Mouse (Mus musculus) E14TG2a.4 (cell line): ENCODE results near the gene Espn.
A peak's percentile ranks its signal among the peaks of the same experiment; 100 is the strongest.

Source experiments
- H3K27me3 ChIP-seq: 2 replicates; pipeline ENCODE4 v1.6.1; 2014; ENCODE audit warnings: low read length, control low read depth; ENCODE audit not compliant: insufficient read depth
- H3K36me3 ChIP-seq: 2 replicates; pipeline ENCODE4 v1.6.1; 2014; ENCODE audit warnings: low read length, control low read depth; ENCODE audit not compliant: insufficient read depth
- H3K4me1 ChIP-seq: replicated peaks from 2 replicates; pipeline ENCODE4 v1.6.1; 2014; ENCODE audit warnings: low read depth, low read length, control low read depth
- H3K4me3 ChIP-seq: replicated peaks from 2 replicates; pipeline ENCODE4 v1.5.1; 2014; ENCODE audit warnings: mild to moderate bottlenecking, low read length
- H3K9me3 ChIP-seq: 2 replicates; pipeline ENCODE4 v1.6.1; 2014; ENCODE audit warnings: low read length, control low read depth
- CTCF ChIP-seq: conservative IDR thresholded peaks from 2 replicates; pipeline ENCODE4 v1.5.1; 2014; ENCODE audit warnings: low read length
- NANOG ChIP-seq: IDR thresholded peaks from 2 replicates; pipeline ENCODE4 v1.6.1; 2014; ENCODE audit warnings: borderline replicate concordance, low read length, mixed read lengths
- POU5F1 ChIP-seq: IDR thresholded peaks from 2 replicates; pipeline ENCODE4 v1.6.1; 2014; ENCODE audit warnings: low read length, borderline replicate concordance

The Espn gene

DNA sequence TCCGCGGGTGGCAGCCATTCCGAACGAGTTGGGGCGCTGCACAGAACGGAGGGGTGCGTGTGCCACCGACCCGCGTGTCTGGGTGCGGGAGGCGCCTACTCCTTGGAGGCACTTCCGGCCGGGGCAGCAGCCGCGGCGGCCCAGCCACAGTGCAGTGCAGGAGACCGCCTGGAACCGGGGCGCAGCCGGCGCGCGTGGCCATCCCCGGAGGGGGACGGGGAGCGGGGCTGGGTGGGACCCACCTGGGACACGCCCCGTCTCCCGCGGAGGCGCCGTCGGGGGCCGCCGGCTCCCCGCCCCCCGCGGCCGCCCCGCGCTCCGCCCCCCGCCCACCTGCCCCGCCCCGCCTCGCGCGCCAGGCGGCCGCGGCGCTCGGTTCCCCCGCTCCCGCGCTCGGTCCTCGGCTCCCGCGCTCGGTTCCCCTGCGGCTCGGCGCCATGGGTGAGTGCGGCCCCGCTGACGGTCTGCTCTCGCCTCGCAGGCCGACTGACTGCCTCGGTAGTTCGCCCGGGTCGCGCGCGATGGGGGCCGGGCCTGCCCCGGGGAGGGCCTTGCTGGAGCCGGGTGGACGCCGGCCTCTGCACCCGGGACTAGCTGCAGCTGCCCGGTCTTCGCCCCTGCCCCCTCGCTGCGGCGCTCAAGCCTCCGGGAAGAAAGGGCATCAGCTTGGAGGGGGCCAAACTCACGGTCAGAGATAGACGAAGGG, 65.5 kb downstream of the Espn start:
- peaks cover 89% of the 10 kb centered on the region for H3K4me1 ChIP-seq
- peaks cover 17% of the 10 kb centered on the region for H3K36me3 ChIP-seq
- TF ChIP-seq CTCF (no peak), NANOG (no peak), POU5F1 (no peak)
- peak overlapping the region; percentile 88 for H3K4me3 ChIP-seq
- no peaks in the 10 kb centered on the region for H3K9me3 ChIP-seq
- H3K27me3 ChIP-seq: peaks cover 34% of the 10 kb centered on the region

GRCm38 (mm10) chr4:152084616-152085015, 67.6 kb downstream of the Espn start:
- peaks cover 77% of the 10 kb centered on the region for H3K4me1 ChIP-seq
- H3K36me3 ChIP-seq: peaks cover 10% of the 10 kb centered on the region
- peaks cover 34% of the 10 kb centered on the region for H3K27me3 ChIP-seq
- no peaks in the 10 kb centered on the region for H3K9me3 ChIP-seq
- no peak for TF ChIP-seq CTCF
- no peak for TF ChIP-seq NANOG
- no peak overlapping the region for H3K4me3 ChIP-seq

- H3K27me3 ChIP-seq: peaks cover 34% of the 10 kb centered on the region
- H3K4me3 ChIP-seq: no peak overlapping the region
- H3K36me3 ChIP-seq: 0 out of 2 replicates have a peak, but pooled peaks cover under 1% of the 10 kb centered on the region
- no peaks in the 10 kb centered on the region for H3K9me3 ChIP-seq
- TF ChIP-seq NANOG (no peak), CTCF (no peak), POU5F1 (no peak)
- H3K4me1 ChIP-seq: peaks cover 70% of the 10 kb centered on the region
Measured at GRCm38 (mm10) chr4:152083611-152084220, 68.5 kb downstream of the Espn start.

GRCm38 (mm10) chr4:152079931-152080330, 72.2 kb downstream of the Espn start:
- no peak overlapping the region for H3K4me3 ChIP-seq
- H3K36me3 ChIP-seq: no peaks in the 10 kb centered on the region
- no peaks in the 10 kb centered on the region for H3K9me3 ChIP-seq
- peaks cover 44% of the 10 kb centered on the region for H3K4me1 ChIP-seq
- H3K27me3 ChIP-seq: peaks cover 28% of the 10 kb centered on the region
- TF ChIP-seq NANOG: no peak
- TF ChIP-seq CTCF: no peak
- TF ChIP-seq POU5F1: no peak

GRCm38 (mm10) chr4:152079261-152079660, 72.9 kb downstream of the Espn start:
- no peaks in the 10 kb centered on the region for H3K9me3 ChIP-seq
- H3K27me3 ChIP-seq: peaks cover 25% of the 10 kb centered on the region
- TF ChIP-seq NANOG (no peak), CTCF (0 out of 2 replicates have a peak, but pooled peaks have one; percentile 19)
- no peaks in the 10 kb centered on the region for H3K36me3 ChIP-seq
- peaks cover 38% of the 10 kb centered on the region for H3K4me1 ChIP-seq
- H3K4me3 ChIP-seq: no peak overlapping the region

GRCm38 (mm10) chr4:152078105-152078530, 74.1 kb downstream of the Espn start:
- H3K27me3 ChIP-seq: peaks cover 22% of the 10 kb centered on the region
- H3K4me1 ChIP-seq: peaks cover 38% of the 10 kb centered on the region
- H3K4me3 ChIP-seq: no peak overlapping the region
- H3K9me3 ChIP-seq: no peaks in the 10 kb centered on the region
- no peaks in the 10 kb centered on the region for H3K36me3 ChIP-seq
- no peak for TF ChIP-seq POU5F1
- no peak for TF ChIP-seq NANOG
- no peak for TF ChIP-seq CTCF

DNA sequence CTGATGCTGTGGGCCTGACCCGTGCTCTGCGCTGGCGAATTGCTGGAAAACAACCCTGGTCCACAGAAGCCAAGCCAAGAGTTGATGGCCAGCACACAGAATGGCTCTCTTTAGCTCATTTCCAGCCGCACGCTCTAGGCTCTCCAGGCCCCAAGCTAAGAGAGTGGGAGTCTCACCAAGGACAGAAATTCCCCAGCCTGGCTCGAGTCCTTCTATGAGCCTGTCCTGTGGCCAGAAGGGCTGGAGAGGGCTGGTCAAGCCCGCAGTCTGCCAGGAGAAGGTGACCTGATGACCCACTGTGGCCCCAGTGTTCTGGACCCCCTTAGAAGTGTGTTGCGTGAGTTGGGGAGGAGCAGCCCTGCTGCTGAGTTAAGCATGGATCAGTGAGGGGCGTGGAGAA, 75.0 kb downstream of the Espn start:
- Histone ChIP-seq H3K27me3 (peaks cover 20% of the 10 kb centered on the region), H3K4me3 (no peak overlapping the region), H3K4me1 (peaks cover 36% of the 10 kb centered on the region), H3K9me3 (no peaks in the 10 kb centered on the region), H3K36me3 (no peaks in the 10 kb centered on the region)
- TF ChIP-seq POU5F1 (no peak), NANOG (no peak), CTCF (no peak)

GRCm38 (mm10) chr4:152074548-152074947, 77.6 kb downstream of the Espn start:
- H3K4me1 ChIP-seq: peaks cover 41% of the 10 kb centered on the region
- no peak overlapping the region for H3K4me3 ChIP-seq
- TF ChIP-seq CTCF (peak; percentile 28), NANOG (no peak)
- no peaks in the 10 kb centered on the region for H3K36me3 ChIP-seq
- H3K27me3 ChIP-seq: peaks cover 20% of the 10 kb centered on the region
- no peaks in the 10 kb centered on the region for H3K9me3 ChIP-seq

DNA sequence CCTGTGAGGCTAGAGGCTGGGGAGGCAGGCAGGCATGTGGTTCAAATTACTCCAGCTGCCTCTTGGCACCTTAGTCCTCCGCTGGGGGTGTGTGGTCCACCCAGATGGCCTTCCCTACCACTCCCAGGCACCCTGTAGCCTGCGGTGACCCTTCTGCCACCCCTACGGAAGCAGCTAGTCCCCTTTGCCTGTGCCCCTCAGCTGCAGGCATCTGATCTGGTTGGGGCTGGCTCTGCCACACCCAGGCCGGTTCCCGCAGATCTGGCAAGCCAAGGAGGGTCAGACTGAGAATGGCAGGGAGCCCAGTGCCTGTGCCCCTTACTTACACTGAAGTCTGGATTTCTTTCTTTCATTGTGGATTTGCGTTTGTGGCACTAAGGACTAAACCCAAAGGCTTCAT, 78.5 kb downstream of the Espn start:
- Histone ChIP-seq H3K36me3 (no peaks in the 10 kb centered on the region), H3K4me3 (no peak overlapping the region), H3K27me3 (peaks cover 20% of the 10 kb centered on the region), H3K4me1 (peaks cover 40% of the 10 kb centered on the region), H3K9me3 (no peaks in the 10 kb centered on the region)
- TF ChIP-seq CTCF: no peak
- no peak for TF ChIP-seq POU5F1
- TF ChIP-seq NANOG: no peak
